Mouse (Mus musculus): Measurements from ENCODE around the gene Pi16.

DNA sequence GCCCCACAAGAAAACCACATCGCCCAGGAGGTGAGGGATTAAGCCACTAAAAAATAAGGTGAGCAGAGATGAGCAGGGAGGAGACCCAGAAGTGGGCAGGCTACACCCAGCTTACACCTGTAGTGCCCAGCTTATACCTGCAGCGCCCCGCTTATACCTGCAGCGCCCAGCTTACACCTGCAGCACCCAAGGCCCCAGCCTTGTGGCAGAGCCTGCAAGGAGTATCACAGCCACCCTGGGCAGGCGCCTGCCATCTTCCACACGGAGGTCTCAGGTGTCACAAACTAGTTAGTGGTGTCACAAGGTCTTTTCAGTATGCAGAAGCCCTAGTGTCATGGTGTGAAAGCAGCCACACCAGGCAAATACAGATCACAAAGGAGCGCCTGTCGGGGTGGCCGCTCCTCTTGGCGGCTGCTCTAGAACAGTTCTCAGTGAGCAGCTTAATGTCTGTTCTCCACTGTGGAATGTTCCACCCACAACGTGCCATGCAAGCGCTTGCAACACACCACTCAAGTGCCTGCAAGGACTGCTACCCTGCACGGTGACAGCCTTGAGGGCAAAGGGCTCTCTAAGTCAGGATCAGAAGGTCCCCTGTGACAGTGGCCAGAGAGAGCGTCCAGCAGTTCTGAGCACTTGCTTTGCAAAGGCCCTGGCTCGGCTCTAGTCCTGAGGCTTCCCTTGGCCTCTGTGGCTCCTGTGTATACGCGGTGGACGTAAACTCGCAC is 18.9 kb downstream of the Pi16 start:
- no peak for TF ChIP-seq HCFC1 (IDR thresholded peaks at IDR 0.05; ENCODE audit: borderline replicate concordance, insufficient read depth, low read length)
- TF ChIP-seq CHD2 (IDR thresholded peaks at IDR 0.05; ENCODE audit: low read depth, low read length): no peak
- TF ChIP-seq MAFK (IDR thresholded peaks at IDR 0.05; ENCODE audit: insufficient read depth, low read depth, low read length): no peak
- TF ChIP-seq ZNF384 (IDR thresholded peaks at IDR 0.05; ENCODE audit: low read depth, low read length): no peak
- no peak for TF ChIP-seq ZC3H11A (IDR thresholded peaks at IDR 0.05; ENCODE audit: borderline replicate concordance, low read depth, low read length)
